Mouse (Mus musculus): ENCODE measurements around the gene Ccdc38.

- no peak for TF ChIP-seq GATA1 (IDR thresholded peaks at IDR 0.05; ENCODE audit: borderline replicate concordance, low read length)
- TF ChIP-seq FLI1 (IDR thresholded peaks at IDR 0.05; ENCODE audit: low read length): no peak
Observed at GRCm38 (mm10) chr10:93606326-93606725, 65.9 kb downstream of the Ccdc38 start.

All from megakaryocyte, embryonic 14.5 days (primary cell).